Comparison of ENCODE assay signal across 24 mouse cellular contexts in genomic region chr10:71346106-71346505, GRCm38 (mm10). TPM values are rescaled to one million over a fixed set of nuclear protein-coding genes. Genes with fewer than 3 reads are reported as not detected.
DNase-seq lines count a peak whose midpoint lies in the region; ATAC-seq and TF ChIP-seq lines count a peak whose summit lies in the region.
"Had no signal": no experiment of that assay in that cellular context is flagged by ENCODE, and none has a peak within 500 bp of the region (broad histone marks: within the 10 kb centered on the region; RNA-seq: fewer than 3 reads in every experiment).

No protein-coding gene starts in this region.

- no peak for TF ChIP-seq RAD21 in CH12.LX (IDR thresholded peaks at IDR 0.05; ENCODE audit: low read depth, low read length)

- H3K4me1 ChIP-seq in CH12.LX (ENCODE audit: control insufficient read depth in 1 of 2, insufficient read depth in 2 of 2) = peaks cover 2 to 61% of the 10 kb centered on the region in 2 experiments; a peak in 2 of 4 replicates
- peaks cover 6% of the 10 kb centered on the region for H3K4me1 ChIP-seq in ES-Bruce4 (ENCODE audit: control insufficient read depth, insufficient read depth, low read length)
- H3K4me1 ChIP-seq in liver, embryonic 15.5 days (replicated peaks) = peaks cover 77% of the 10 kb centered on the region
- peaks cover 52% of the 10 kb centered on the region for H3K4me1 ChIP-seq in hindbrain, embryonic 13.5 days (replicated peaks)

- DNase-seq in CH12.LX (ENCODE audit: extremely low read depth) (no peak), ZHBTc4 (ENCODE audit: low read depth, low spot score) (peak; percentile 74)
- no peak for DNase-seq in thymus, adult 18-20 months
- no peak for DNase-seq in urinary bladder, adult 2 months (ENCODE audit: low spot score)
- DNase-seq: adrenal gland, postnatal 14 days; cerebellum, adult 8-10 months; forebrain, postnatal 0 days; gastrocnemius, postnatal 25 days; heart, postnatal 14 days; kidney, adult 18-20 months; lung, postnatal 36 days; right cerebral cortex, postnatal 25 days; thymus, postnatal 14 days had no signal

- dilution Hi-C loops in CH12.LX (cut with MboI; ENCODE audit: extremely low pct_ligation_motif_present, extremely low pct_unique_long_range_greater_than_20kb, low sequenced_read_pairs) = no loop called here

- WGBS in liver, embryonic 15.5 days (ENCODE audit: insufficient replicate concordance) = 60% methylated on average over 2 of the region's 2 CpGs
- WGBS in hindbrain, embryonic 13.5 days = 62% methylated on average over 2 of the region's 2 CpGs

- no peak for TF ChIP-seq EP300 in CH12.LX (IDR thresholded peaks at IDR 0.05; ENCODE audit: low read length)
- no peak for TF ChIP-seq EP300 in ES-Bruce4 (IDR thresholded peaks at IDR 0.05; ENCODE audit: insufficient read depth, low read depth, low read length)

- H3K27ac ChIP-seq in CH12.LX (ENCODE audit: insufficient read depth, low read depth) (no peak overlapping the region), ES-Bruce4 (ENCODE audit: insufficient read depth, low read length) (peak overlapping the region; percentile 96)
- no peak overlapping the region; the same call in 1 of the 2 replicates for H3K27ac ChIP-seq in liver, embryonic 15.5 days (replicated peaks)
- H3K27ac ChIP-seq in hindbrain, embryonic 13.5 days = no peak overlapping the region
- H3K27ac ChIP-seq: embryonic facial prominence, embryonic 15.5 days; hindbrain, embryonic 12.5 days; limb, embryonic 13.5 days; lung, embryonic 15.5 days; neural tube, embryonic 13.5 days had no signal

- in situ Hi-C loops in CH12.LX (cut with MboI; ENCODE audit: low pct_ligation_motif_present, low pct_unique_long_range_greater_than_20kb, low sequenced_read_pairs) = loop anchor here (10.0 kb wide), 1 partner anchor 49 kb away; no protein-coding TSS in a partner anchor

- TF ChIP-seq CTCF in CH12.LX (conservative IDR thresholded peaks at IDR 0.05 in 1 of 2, IDR thresholded peaks at IDR 0.05 in 1 of 2; ENCODE audit: low read depth in 2 of 2, low read length in 2 of 2) (no peak), ES-Bruce4 (IDR thresholded peaks at IDR 0.05; ENCODE audit: low read depth, low read length) (no peak)

- peaks cover 2 to 29% of the 10 kb centered on the region in 2 experiments for H3K36me3 ChIP-seq in CH12.LX (replicated peaks in 1 of 2; ENCODE audit: control insufficient read depth in 1 of 2, insufficient read depth in 1 of 2, low read length in 1 of 2)
- no peaks in the 10 kb centered on the region for H3K36me3 ChIP-seq in ES-Bruce4 (ENCODE audit: control insufficient read depth, insufficient read depth, low read length, poor library complexity, severe bottlenecking)
- H3K36me3 ChIP-seq in liver, embryonic 15.5 days (replicated peaks) = peaks cover 6% of the 10 kb centered on the region; the same call in 1 of the 2 replicates
- H3K36me3 ChIP-seq in hindbrain, embryonic 13.5 days = peaks cover 3% of the 10 kb centered on the region
- H3K36me3 ChIP-seq: heart, embryonic 12.5 days; hindbrain, embryonic 12.5 days; limb, embryonic 13.5 days; lung, embryonic 15.5 days; neural tube, embryonic 13.5 days had no signal

- peak overlapping the region; percentile 69; the same call in 1 of the 2 replicates for H3K4me2 ChIP-seq in CH12.LX (ENCODE audit: insufficient read depth, low read depth, poor library complexity, severe bottlenecking)
- peak overlapping the region; percentile 98 for H3K4me2 ChIP-seq in liver, embryonic 15.5 days
- H3K4me2 ChIP-seq in hindbrain, embryonic 13.5 days = no peak overlapping the region

- no peaks in the 10 kb centered on the region for H3K9me3 ChIP-seq in CH12.LX (replicated peaks; ENCODE audit: low read length)
- no peaks in the 10 kb centered on the region for H3K9me3 ChIP-seq in ES-Bruce4 (replicated peaks; ENCODE audit: control insufficient read depth, insufficient read depth, low read length, poor library complexity, severe bottlenecking)
- no peaks in the 10 kb centered on the region for H3K9me3 ChIP-seq in liver, embryonic 15.5 days (replicated peaks)
- H3K9me3 ChIP-seq in hindbrain, embryonic 13.5 days = no peaks in the 10 kb centered on the region
- H3K9me3 ChIP-seq: embryonic facial prominence, embryonic 15.5 days; heart, embryonic 12.5 days; hindbrain, embryonic 12.5 days; limb, embryonic 13.5 days; lung, embryonic 15.5 days; midbrain, embryonic 10.5 days; neural tube, embryonic 13.5 days had no signal

- ATAC-seq in liver, embryonic 15.5 days (ENCODE audit: insufficient read depth) = no peak
- no peak for ATAC-seq in hindbrain, embryonic 13.5 days (ENCODE audit: low FRiP score)
- ATAC-seq: forebrain, postnatal 0 days; midbrain, embryonic 16.5 days had no signal

- peaks cover 22% of the 10 kb centered on the region for H3K79me2 ChIP-seq in CH12.LX (replicated peaks; ENCODE audit: control insufficient read depth, extremely low read depth, insufficient read depth, poor library complexity, severe bottlenecking)

- TF ChIP-seq POLR2A in CH12.LX (IDR thresholded peaks at IDR 0.05; ENCODE audit: low read depth, low read length) (no peak), ES-Bruce4 (IDR thresholded peaks at IDR 0.05; ENCODE audit: insufficient read depth, low read length) (no peak)

- H3K4me3 ChIP-seq in CH12.LX (replicated peaks in 1 of 3; ENCODE audit: low read depth in 2 of 3, low read length in 2 of 3, poor library complexity in 1 of 3) (peak overlapping the region in 1 of 3 experiments; percentile 40), ES-Bruce4 (ENCODE audit: low read depth, low read length) (no peak overlapping the region)
- no peak overlapping the region for H3K4me3 ChIP-seq in liver, embryonic 15.5 days (replicated peaks)
- no peak overlapping the region for H3K4me3 ChIP-seq in hindbrain, embryonic 13.5 days
- H3K4me3 ChIP-seq: embryonic facial prominence, embryonic 15.5 days; limb, embryonic 13.5 days; lung, embryonic 15.5 days; neural tube, embryonic 13.5 days had no signal

- H3K9ac ChIP-seq in CH12.LX (ENCODE audit: insufficient read depth, low read depth) (peak overlapping the region; percentile 66; the same call in 1 of the 2 replicates), ES-Bruce4 (ENCODE audit: low read depth, poor library complexity, severe bottlenecking) (peak overlapping the region; percentile 40; the same call in 1 of the 2 replicates)
- peak overlapping the region; percentile 95; the same call in 1 of the 2 replicates for H3K9ac ChIP-seq in liver, embryonic 15.5 days
- H3K9ac ChIP-seq in hindbrain, embryonic 13.5 days = no peak overlapping the region
- H3K9ac ChIP-seq: embryonic facial prominence, embryonic 15.5 days; forebrain, postnatal 0 days; limb, embryonic 13.5 days had no signal

- H3K27me3 ChIP-seq in CH12.LX (replicated peaks) (no peaks in the 10 kb centered on the region), ES-Bruce4 (ENCODE audit: control insufficient read depth, insufficient read depth, low read length, poor library complexity, severe bottlenecking) (no peaks in the 10 kb centered on the region)
- H3K27me3 ChIP-seq in liver, embryonic 15.5 days = no peaks in the 10 kb centered on the region
- no peaks in the 10 kb centered on the region for H3K27me3 ChIP-seq in hindbrain, embryonic 13.5 days
- H3K27me3 ChIP-seq: embryonic facial prominence, embryonic 15.5 days; heart, embryonic 12.5 days; hindbrain, embryonic 12.5 days; limb, embryonic 13.5 days; lung, embryonic 15.5 days; neural tube, embryonic 13.5 days had no signal

TF ChIP-seq in CH12.LX, 34 proteins besides CTCF, POLR2A, EP300 and RAD21:
- no peak for TF ChIP-seq NELFE (IDR thresholded peaks at IDR 0.05; ENCODE audit: low read depth, low read length)
- TF ChIP-seq ZKSCAN1 (IDR thresholded peaks at IDR 0.05; ENCODE audit: borderline replicate concordance, low read depth, low read length) = no peak

RNA-seq across cellular contexts. Expression of gene Cisd1, which starts 1.4 kb away (rescaled TPM):
- total RNA-seq in CH12.LX (2012; rRNA removed) (111 and 113 TPM in 2 replicates), CH12.LX (2014; rRNA removed) (100 and 115 TPM in 2 replicates)
- polyA plus RNA-seq in CH12.LX (2012; ENCODE audit: insufficient read length, low read depth) (78.9 and 81.8 TPM in 2 replicates), ES-Bruce4 (2011; ENCODE audit: insufficient read depth, insufficient read length, low read depth, missing spikeins) (78.9 and 90.4 TPM in 2 replicates)
- 60.6 and 66.3 TPM in 2 replicates for polyA plus RNA-seq in liver, embryonic 15.5 days (2015; fragmentation: Nextera tagmentation; extraction: Ambion mirVana)
- 253 and 266 TPM in 2 replicates for polyA plus RNA-seq in hindbrain, embryonic 13.5 days (2015; fragmentation: Nextera tagmentation; extraction: Ambion mirVana)
- polyA plus RNA-seq in urinary bladder, adult 2 months (2012; rRNA removed) = 122 and 128 TPM in 2 replicates

RNA-seq across cellular contexts. Expression of gene Ipmk, which starts 1.5 kb away (rescaled TPM):
- total RNA-seq in CH12.LX (2012; rRNA removed) (14.7 and 15.2 TPM in 2 replicates), CH12.LX (2014; rRNA removed) (21.8 and 23.8 TPM in 2 replicates)
- polyA plus RNA-seq in CH12.LX (2012; ENCODE audit: insufficient read length, low read depth) (24.0 and 27.1 TPM in 2 replicates), ES-Bruce4 (2011; ENCODE audit: insufficient read depth, insufficient read length, low read depth, missing spikeins) (39.9 and 41.4 TPM in 2 replicates)
- 8.3 and 9.1 TPM in 2 replicates for polyA plus RNA-seq in liver, embryonic 15.5 days (2015; fragmentation: Nextera tagmentation; extraction: Ambion mirVana)
- polyA plus RNA-seq in hindbrain, embryonic 13.5 days (2015; fragmentation: Nextera tagmentation; extraction: Ambion mirVana) = 16.7 and 16.9 TPM in 2 replicates
- 12.0 and 12.7 TPM in 2 replicates for polyA plus RNA-seq in urinary bladder, adult 2 months (2012; rRNA removed)
